Mouse (Mus musculus) heart, postnatal 0 days (tissue): Measurements from ENCODE around the gene Pfdn6. TPM values are rescaled to one million over a fixed set of nuclear protein-coding genes. Genes with fewer than 3 reads are reported as not detected.
"Not testable (repeated sequence)": the region's sequence is repeated elsewhere in the genome, so short reads cannot be mapped to it uniquely, and the experiment has no call there.

Experiments used
- ATAC-seq: fragments of 200-750 bp; cut with Nextera tagmentation; 2 replicates; pipeline ENCODE4 v1.8.0; 2017; ENCODE audit warnings: low read depth, moderate number of reproducible peaks, moderate library complexity; ENCODE audit not compliant: insufficient read depth
- DNase-seq: peaks from one replicate; pipeline ENCODE4 v3.0.0-alpha.2; 2016; ENCODE audit warnings: low spot score
- H3K27ac ChIP-seq: fragments of 300-500 bp; sonication (generic); 2 replicates; pipeline ENCODE4 v1.5.1; 2014; ENCODE audit warnings: low read depth, mild to moderate bottlenecking
- H3K27me3 ChIP-seq: fragments of 300-500 bp; sonication (generic); 2 replicates; pipeline ENCODE4 v1.6.1; 2014; ENCODE audit warnings: low read length, mixed read lengths; ENCODE audit not compliant: control insufficient read depth, insufficient read depth
- H3K36me3 ChIP-seq: fragments of 300-500 bp; sonication (generic); replicated peaks from 2 replicates; pipeline ENCODE4 v1.6.1; 2014; ENCODE audit warnings: low read length, mixed read lengths; ENCODE audit not compliant: control insufficient read depth, insufficient read depth
- H3K4me1 ChIP-seq: fragments of 300-500 bp; sonication (generic); 2 replicates; pipeline ENCODE4 v1.6.1; 2014; ENCODE audit warnings: antibody characterized with exemption; ENCODE audit not compliant: control insufficient read depth, insufficient read depth
- H3K4me2 ChIP-seq: fragments of 300-500 bp; sonication (generic); 2 replicates; pipeline ENCODE4 v1.6.1; 2014; ENCODE audit warnings: low read depth, mild to moderate bottlenecking, low read length, moderate library complexity
- H3K4me3 ChIP-seq: fragments of 300-500 bp; sonication (generic); 2 replicates; pipeline ENCODE4 v1.5.1; 2014; ENCODE audit warnings: low read depth, low read length
- H3K9ac ChIP-seq: fragments of 300-500 bp; sonication (generic); replicated peaks from 2 replicates; pipeline ENCODE4 v1.6.1; 2014; ENCODE audit warnings: low read depth, low read length, mixed read lengths
- H3K9me3 ChIP-seq: fragments of 300-500 bp; sonication (generic); replicated peaks from 2 replicates; pipeline ENCODE4 v1.6.1; 2016; ENCODE audit warnings: low read length; ENCODE audit not compliant: control insufficient read depth
- CTCF ChIP-seq: IDR thresholded peaks from 2 replicates; pipeline ENCODE4 v1.5.1; 2016; ENCODE audit warnings: antibody characterized with exemption, control low read depth, low read depth
- EP300 ChIP-seq: IDR thresholded peaks from 2 replicates; pipeline ENCODE4 v1.6.1; 2016; ENCODE audit warnings: antibody characterized with exemption, low read depth
- WGBS: fragments of 180-500 bp; shearing (Covaris S2); extraction: QIAGEN DNeasy Blood & Tissue Kit; methylation state at CpG from one replicate; pipeline ENCODE4 v1.1.7; 2014; 5-methylcytosine and 5-hydroxymethylcytosine counted together
- polyA plus RNA-seq: library from polyadenylated mRNA; unstranded; fragments of >200 nt; fragmentation: Nextera tagmentation; extraction: Ambion mirVana; gene quantifications from 2 replicates; pipeline ENCODE4 v1.2.1, GENCODE M21; 2015
- total RNA-seq: library from RNA; depleted of rRNA; stranded (reverse); fragments of >200 nt; gene quantifications from 2 replicates; pipeline ENCODE4 v1.2.3, GENCODE M21; 2014; ENCODE audit warnings: low replicate concordance

Gene Pfdn6
- total and polyA plus RNA-seq, 2 experiments from 2014 or later, result 77.4 to 123 TPM

- H3K27me3 ChIP-seq, result no peaks in the 10 kb centered on the region
- TF ChIP-seq CTCF, result no peak
- TF ChIP-seq EP300, result no peak
- peak overlapping the region; percentile 93 for H3K4me3 ChIP-seq
- peak overlapping the region; percentile 83 for H3K4me2 ChIP-seq
- ATAC-seq (no peak), DNase-seq (no peak)
- H3K4me1 ChIP-seq, result peaks cover 8% of the 10 kb centered on the region
- peak overlapping the region; percentile 84; the same call in 1 of the 2 replicates for H3K9ac ChIP-seq
- H3K36me3 ChIP-seq, result peaks cover 45% of the 10 kb centered on the region
- H3K27ac ChIP-seq, result peak overlapping the region; percentile 96
- 39% methylated on average over 11 of the region's 11 CpGs for WGBS
- no peaks in the 10 kb centered on the region for H3K9me3 ChIP-seq
These were observed 29.6 kb downstream of the Pfdn6 start for GRCm38 (mm10) chr17:33910346-33911051.

GRCm38 (mm10) chr17:33909869-33910250 lies 30.3 kb downstream of the Pfdn6 start:
- Histone ChIP-seq H3K9ac (peak overlapping the region; percentile 84), H3K36me3 (peaks cover 41% of the 10 kb centered on the region), H3K4me2 (peak overlapping the region; percentile 83), H3K4me3 (peak overlapping the region; percentile 93), H3K27ac (peak overlapping the region; percentile 96), H3K27me3 (no peaks in the 10 kb centered on the region), H3K4me1 (peaks cover 8% of the 10 kb centered on the region), H3K9me3 (no peaks in the 10 kb centered on the region)
- ATAC-seq, result no peak
- peak; percentile 21 for DNase-seq
- under 1% methylated on average over 14 of the region's 14 CpGs for WGBS
- TF ChIP-seq EP300 (no peak), CTCF (no peak)

GRCm38 (mm10) chr17:33909077-33909868 lies 30.9 kb downstream of the Pfdn6 start, which contains the start of gene Daxx:
TSS of gene Daxx (plus strand) at chr17:33909414.
- peak within 1 kb of the TSS; percentile 96 for H3K27ac ChIP-seq
- ATAC-seq (peak; percentile 97), DNase-seq (peak; percentile 96)
- peaks cover 8% of the 10 kb centered on the region for H3K4me1 ChIP-seq
- peak within 1 kb of the TSS; percentile 83 for H3K4me2 ChIP-seq
- under 1% methylated on average over 68 of the region's 68 CpGs for WGBS
- peak within 1 kb of the TSS; percentile 93 for H3K4me3 ChIP-seq
- peaks cover 35% of the 10 kb centered on the region for H3K36me3 ChIP-seq
- H3K9ac ChIP-seq, result peak within 1 kb of the TSS; percentile 84
- H3K27me3 ChIP-seq, result no peaks in the 10 kb centered on the region
- TF ChIP-seq CTCF (no peak), EP300 (peak; percentile 77; the same call in 1 of the 2 replicates)
- H3K9me3 ChIP-seq, result no peaks in the 10 kb centered on the region

- DNase-seq (no peak), ATAC-seq (peak; percentile 18)
- peaks cover 28% of the 10 kb centered on the region for H3K36me3 ChIP-seq
- H3K4me1 ChIP-seq, result peaks cover 8% of the 10 kb centered on the region
- peak overlapping the region; percentile 83 for H3K4me2 ChIP-seq
- peak overlapping the region; percentile 96 for H3K27ac ChIP-seq
- TF ChIP-seq EP300 (no peak), CTCF (no peak)
- H3K9me3 ChIP-seq, result no peaks in the 10 kb centered on the region
- H3K4me3 ChIP-seq, result peak overlapping the region; percentile 93
- H3K27me3 ChIP-seq, result no peaks in the 10 kb centered on the region
- 1% methylated on average over 42 of the region's 44 CpGs for WGBS
- peak overlapping the region; percentile 58 for H3K9ac ChIP-seq
These were observed 31.6 kb downstream of the Pfdn6 start for GRCm38 (mm10) chr17:33908331-33909076.

GRCm38 (mm10) chr17:33904835-33905234 lies 35.3 kb downstream of the Pfdn6 start, which contains the start of gene Platr17:
TSS of gene Platr17 (plus strand) at chr17:33905135.
- DNase-seq, ATAC-seq, H3K36me3 ChIP-seq, H3K9me3 ChIP-seq, H3K4me3 ChIP-seq, H3K9ac ChIP-seq, H3K27ac ChIP-seq, H3K4me1 ChIP-seq, H3K27me3 ChIP-seq, H3K4me2 ChIP-seq: not testable (repeated sequence)
- 50% methylated on average over 3 of the region's 4 CpGs for WGBS

GRCm38 (mm10) chr17:33903911-33904651 lies 36.1 kb downstream of the Pfdn6 start:
- not testable (repeated sequence) for H3K36me3 ChIP-seq, DNase-seq, H3K4me2 ChIP-seq, H3K9me3 ChIP-seq, H3K4me1 ChIP-seq, H3K4me3 ChIP-seq, H3K27ac ChIP-seq, H3K27me3 ChIP-seq, ATAC-seq, H3K9ac ChIP-seq
- WGBS, result 74% methylated on average over 6 of the region's 6 CpGs
